Mouse (Mus musculus): Measurements from ENCODE around the gene Daxx. TPM values are rescaled to one million over a fixed set of nuclear protein-coding genes. Genes with fewer than 3 reads are reported as not detected.
A peak's percentile ranks its signal among the peaks of the same experiment; 100 is the strongest.

The Daxx gene
- polyA plus RNA-seq, 1 experiment from 2014 or later: 18.1 TPM

GRCm38 (mm10) chr17:33932970-33933369 is 23.8 kb downstream of the Daxx start:
- H3K4me1 ChIP-seq (replicated peaks; ENCODE audit: control insufficient read depth, insufficient read depth): 0 out of 2 replicates have a peak, but pooled peaks cover 3% of the 10 kb centered on the region
- no peaks in the 10 kb centered on the region for H3K9me3 ChIP-seq (ENCODE audit: control insufficient read depth, low read length)
- peaks cover 3% of the 10 kb centered on the region; the same call in 1 of the 2 replicates for H3K36me3 ChIP-seq (ENCODE audit: control insufficient read depth, insufficient read depth, low read length)
- no peak for ATAC-seq (ENCODE audit: low FRiP score, low TSS enrichment)
- DNase-seq (ENCODE audit: low spot score): no peak
- no peaks in the 10 kb centered on the region for H3K27me3 ChIP-seq (ENCODE audit: control insufficient read depth, insufficient read depth, low read length)
- no peak overlapping the region for H3K9ac ChIP-seq (ENCODE audit: low read length)
- WGBS: 94% methylated on average over 15 of the region's 15 CpGs
- no peak overlapping the region for H3K4me2 ChIP-seq (replicated peaks; ENCODE audit: low read depth)
- TF ChIP-seq EP300 (optimal IDR thresholded peaks at IDR 0.05): no peak
- TF ChIP-seq CTCF (IDR thresholded peaks at IDR 0.05; ENCODE audit: low read depth): no peak
- H3K4me3 ChIP-seq (ENCODE audit: low read depth, low read length): no peak overlapping the region
- H3K27ac ChIP-seq (replicated peaks): no peak overlapping the region

GRCm38 (mm10) chr17:33935422-33936055 is 26.3 kb downstream of the Daxx start:
- ATAC-seq (ENCODE audit: low FRiP score, low TSS enrichment): no peak
- Histone ChIP-seq H3K27ac (replicated peaks) (no peak overlapping the region), H3K4me3 (ENCODE audit: low read depth, low read length) (no peak overlapping the region), H3K9ac (ENCODE audit: low read length) (no peak overlapping the region), H3K4me1 (replicated peaks; ENCODE audit: control insufficient read depth, insufficient read depth) (no peaks in the 10 kb centered on the region), H3K9me3 (ENCODE audit: control insufficient read depth, low read length) (no peaks in the 10 kb centered on the region), H3K36me3 (ENCODE audit: control insufficient read depth, insufficient read depth, low read length) (peaks cover 3% of the 10 kb centered on the region; the same call in 1 of the 2 replicates), H3K27me3 (ENCODE audit: control insufficient read depth, insufficient read depth, low read length) (no peaks in the 10 kb centered on the region), H3K4me2 (replicated peaks; ENCODE audit: low read depth) (no peak overlapping the region)
- WGBS: 85% methylated on average over 21 of the region's 21 CpGs
- TF ChIP-seq EP300 (optimal IDR thresholded peaks at IDR 0.05): no peak
- TF ChIP-seq CTCF (IDR thresholded peaks at IDR 0.05; ENCODE audit: low read depth): no peak
- DNase-seq (ENCODE audit: low spot score): no peak

- no peaks in the 10 kb centered on the region for H3K27me3 ChIP-seq (ENCODE audit: control insufficient read depth, insufficient read depth, low read length)
- no peak overlapping the region for H3K27ac ChIP-seq (replicated peaks)
- WGBS: 86% methylated on average over 15 of the region's 15 CpGs
- H3K9ac ChIP-seq (ENCODE audit: low read length): no peak overlapping the region
- TF ChIP-seq CTCF (IDR thresholded peaks at IDR 0.05; ENCODE audit: low read depth): no peak
- TF ChIP-seq EP300 (optimal IDR thresholded peaks at IDR 0.05): no peak
- no peak overlapping the region for H3K4me3 ChIP-seq (ENCODE audit: low read depth, low read length)
- DNase-seq (ENCODE audit: low spot score): no peak
- H3K36me3 ChIP-seq (ENCODE audit: control insufficient read depth, insufficient read depth, low read length): peaks cover 3% of the 10 kb centered on the region; the same call in 1 of the 2 replicates
- H3K4me2 ChIP-seq (replicated peaks; ENCODE audit: low read depth): no peak overlapping the region
- peaks cover 6% of the 10 kb centered on the region; the same call in 1 of the 2 replicates for H3K4me1 ChIP-seq (replicated peaks; ENCODE audit: control insufficient read depth, insufficient read depth)
- H3K9me3 ChIP-seq (ENCODE audit: control insufficient read depth, low read length): no peaks in the 10 kb centered on the region
- no peak for ATAC-seq (ENCODE audit: low FRiP score, low TSS enrichment)
These were observed 27.8 kb downstream of the Daxx start for GRCm38 (mm10) chr17:33936993-33937392.

GRCm38 (mm10) chr17:33938783-33939182 is 29.6 kb downstream of the Daxx start:
- peak overlapping the region; percentile 85; the same call in 1 of the 2 replicates for H3K9ac ChIP-seq (ENCODE audit: low read length)
- H3K9me3 ChIP-seq (ENCODE audit: control insufficient read depth, low read length): no peaks in the 10 kb centered on the region
- H3K4me2 ChIP-seq (replicated peaks; ENCODE audit: low read depth): no peak overlapping the region
- DNase-seq (ENCODE audit: low spot score) (no peak), ATAC-seq (ENCODE audit: low FRiP score, low TSS enrichment) (no peak)
- H3K27me3 ChIP-seq (ENCODE audit: control insufficient read depth, insufficient read depth, low read length): no peaks in the 10 kb centered on the region
- WGBS: 73% methylated on average over 11 of the region's 11 CpGs
- H3K4me1 ChIP-seq (replicated peaks; ENCODE audit: control insufficient read depth, insufficient read depth): peaks cover 6% of the 10 kb centered on the region; the same call in 1 of the 2 replicates
- no peaks in the 10 kb centered on the region for H3K36me3 ChIP-seq (ENCODE audit: control insufficient read depth, insufficient read depth, low read length)
- no peak overlapping the region for H3K27ac ChIP-seq (replicated peaks)
- TF ChIP-seq CTCF (IDR thresholded peaks at IDR 0.05; ENCODE audit: low read depth): no peak
- no peak overlapping the region for H3K4me3 ChIP-seq (ENCODE audit: low read depth, low read length)

- ATAC-seq (ENCODE audit: low FRiP score, low TSS enrichment) (peak; percentile 86), DNase-seq (ENCODE audit: low spot score) (peak; percentile 89)
- Histone ChIP-seq H3K9ac (ENCODE audit: low read length) (peak within 1 kb of the TSS; percentile 85), H3K27me3 (ENCODE audit: control insufficient read depth, insufficient read depth, low read length) (no peaks in the 10 kb centered on the region), H3K4me1 (replicated peaks; ENCODE audit: control insufficient read depth, insufficient read depth) (peaks cover 6% of the 10 kb centered on the region; the same call in 1 of the 2 replicates), H3K9me3 (ENCODE audit: control insufficient read depth, low read length) (no peaks in the 10 kb centered on the region), H3K4me3 (ENCODE audit: low read depth, low read length) (peak within 1 kb of the TSS; percentile 70), H3K4me2 (replicated peaks; ENCODE audit: low read depth) (peak within 1 kb of the TSS; percentile 92), H3K36me3 (ENCODE audit: control insufficient read depth, insufficient read depth, low read length) (peaks cover 4% of the 10 kb centered on the region), H3K27ac (replicated peaks) (no peak within 1 kb of the TSS)
- TF ChIP-seq CTCF (IDR thresholded peaks at IDR 0.05; ENCODE audit: low read depth): no peak
- TF ChIP-seq EP300 (optimal IDR thresholded peaks at IDR 0.05): peak; percentile 60
- WGBS: under 1% methylated on average over 36 of the region's 36 CpGs
These were observed 31.1 kb downstream of the Daxx start, which contains the start of the genes Pfdn6 and Wdr46 for GRCm38 (mm10) chr17:33940206-33940805. TSS of gene Pfdn6 (minus strand) at chr17:33940343. TSS of gene Wdr46 (plus strand) at chr17:33940660.

- H3K9ac ChIP-seq (ENCODE audit: low read length): peak overlapping the region; percentile 85
- no peaks in the 10 kb centered on the region for H3K27me3 ChIP-seq (ENCODE audit: control insufficient read depth, insufficient read depth, low read length)
- no peak overlapping the region for H3K27ac ChIP-seq (replicated peaks)
- no peaks in the 10 kb centered on the region for H3K9me3 ChIP-seq (ENCODE audit: control insufficient read depth, low read length)
- DNase-seq (ENCODE audit: low spot score): peak; percentile 46
- peak; percentile 5; the same call in 1 of the 2 replicates for ATAC-seq (ENCODE audit: low FRiP score, low TSS enrichment)
- peaks cover 6% of the 10 kb centered on the region; the same call in 1 of the 2 replicates for H3K4me1 ChIP-seq (replicated peaks; ENCODE audit: control insufficient read depth, insufficient read depth)
- no peak for TF ChIP-seq CTCF (IDR thresholded peaks at IDR 0.05; ENCODE audit: low read depth)
- peak overlapping the region; percentile 92 for H3K4me2 ChIP-seq (replicated peaks; ENCODE audit: low read depth)
- H3K36me3 ChIP-seq (ENCODE audit: control insufficient read depth, insufficient read depth, low read length): peaks cover 4% of the 10 kb centered on the region
- 1% methylated on average over 26 of the region's 26 CpGs for WGBS
- H3K4me3 ChIP-seq (ENCODE audit: low read depth, low read length): peak overlapping the region; percentile 70
These were observed 31.8 kb downstream of the Daxx start for GRCm38 (mm10) chr17:33940981-33941380.

All from stomach, postnatal 0 days (tissue).